Mouse (Mus musculus): ENCODE data around the gene Olfr282.

- TF ChIP-seq CTCF (IDR thresholded peaks at IDR 0.05 in 2 of 3, conservative IDR thresholded peaks at IDR 0.05 in 1 of 3; ENCODE audit: control insufficient read depth in 1 of 3, insufficient read depth in 1 of 3, low read depth in 2 of 3, low read length in 3 of 3, poor library complexity in 1 of 3, severe bottlenecking in 1 of 3) (no peak), GABPA (IDR thresholded peaks at IDR 0.05; ENCODE audit: low read depth, low read length) (no peak), TBP (IDR thresholded peaks at IDR 0.05; ENCODE audit: low read depth, low read length) (no peak), TCF12 (IDR thresholded peaks at IDR 0.05; ENCODE audit: low read depth, low read length) (no peak), MXI1 (IDR thresholded peaks at IDR 0.05; ENCODE audit: low read depth, low read length) (no peak), POLR2A (IDR thresholded peaks at IDR 0.05; ENCODE audit: control insufficient read depth in 1 of 2, insufficient read depth in 1 of 2, low read depth in 1 of 2, low read length in 2 of 2, poor library complexity in 1 of 2) (no peak), NELFE (IDR thresholded peaks at IDR 0.05; ENCODE audit: low read depth, low read length) (no peak), MAX (IDR thresholded peaks at IDR 0.05; ENCODE audit: low read length) (no peak), USF1 (IDR thresholded peaks at IDR 0.05; ENCODE audit: low read depth, low read length) (no peak), CHD2 (IDR thresholded peaks at IDR 0.05; ENCODE audit: low read length) (no peak), ZNF384 (IDR thresholded peaks at IDR 0.05; ENCODE audit: low read depth, low read length) (no peak), EP300 (IDR thresholded peaks at IDR 0.05; ENCODE audit: low read depth in 1 of 2, low read length in 2 of 2) (no peak), POLR2AphosphoS2 (IDR thresholded peaks at IDR 0.05; ENCODE audit: low read length) (no peak), MAZ (IDR thresholded peaks at IDR 0.05; ENCODE audit: low read depth, low read length) (no peak)
These were observed 5.8 kb upstream of the Olfr282 start for GRCm38 (mm10) chr15:98425188-98425587.

Data from MEL (cell line).